Mouse (Mus musculus): ENCODE results near the gene Irak4. TPM values are rescaled to one million over a fixed set of nuclear protein-coding genes. Genes with fewer than 3 reads are reported as not detected.

Irak4 gene
- polyA plus RNA-seq, 1 experiment from 2014 or later, result 6.9 TPM

GRCm38 (mm10) chr15:94591356-94591755 lies 47.9 kb downstream of the Irak4 start:
- Histone ChIP-seq H3K27me3 (ENCODE audit: insufficient read depth, low read length) (no peaks in the 10 kb centered on the region), H3K4me3 (ENCODE audit: low read depth, low read length) (no peak overlapping the region), H3K9me3 (ENCODE audit: low read depth, low read length) (no peaks in the 10 kb centered on the region), H3K36me3 (ENCODE audit: insufficient read depth) (peaks cover 4% of the 10 kb centered on the region; the same call in 1 of the 2 replicates), H3K9ac (no peak overlapping the region), H3K27ac (ENCODE audit: low read depth) (no peak overlapping the region), H3K4me2 (no peak overlapping the region), H3K4me1 (ENCODE audit: insufficient read depth) (no peaks in the 10 kb centered on the region)
- no peak for ATAC-seq (ENCODE audit: insufficient read depth)
- 83% methylated on average over 4 of the region's 4 CpGs for WGBS
- DNase-seq, result no peak
- no peak for TF ChIP-seq CTCF (IDR thresholded peaks at IDR 0.05; ENCODE audit: low read depth)

GRCm38 (mm10) chr15:94593586-94593985 lies 50.1 kb downstream of the Irak4 start:
- no peaks in the 10 kb centered on the region for H3K4me1 ChIP-seq (ENCODE audit: insufficient read depth)
- no peaks in the 10 kb centered on the region for H3K36me3 ChIP-seq (ENCODE audit: insufficient read depth)
- TF ChIP-seq CTCF (IDR thresholded peaks at IDR 0.05; ENCODE audit: low read depth), result no peak
- H3K4me3 ChIP-seq (ENCODE audit: low read depth, low read length), result no peak overlapping the region
- WGBS, result 82% methylated on average over 1 of the region's 1 CpGs
- no peaks in the 10 kb centered on the region for H3K9me3 ChIP-seq (ENCODE audit: low read depth, low read length)
- H3K9ac ChIP-seq, result no peak overlapping the region
- H3K27ac ChIP-seq (ENCODE audit: low read depth), result no peak overlapping the region
- no peak for DNase-seq
- ATAC-seq (ENCODE audit: insufficient read depth), result no peak
- no peak overlapping the region for H3K4me2 ChIP-seq
- no peaks in the 10 kb centered on the region for H3K27me3 ChIP-seq (ENCODE audit: insufficient read depth, low read length)

- no peaks in the 10 kb centered on the region for H3K9me3 ChIP-seq (ENCODE audit: low read depth, low read length)
- H3K4me2 ChIP-seq, result no peak overlapping the region
- H3K27ac ChIP-seq (ENCODE audit: low read depth), result no peak overlapping the region
- DNase-seq, result no peak
- TF ChIP-seq CTCF (IDR thresholded peaks at IDR 0.05; ENCODE audit: low read depth), result no peak
- H3K4me3 ChIP-seq (ENCODE audit: low read depth, low read length), result no peak overlapping the region
- no peaks in the 10 kb centered on the region for H3K36me3 ChIP-seq (ENCODE audit: insufficient read depth)
- 61% methylated on average over 11 of the region's 11 CpGs for WGBS
- H3K27me3 ChIP-seq (ENCODE audit: insufficient read depth, low read length), result no peaks in the 10 kb centered on the region
- no peak for ATAC-seq (ENCODE audit: insufficient read depth)
- H3K9ac ChIP-seq, result no peak overlapping the region
- H3K4me1 ChIP-seq (ENCODE audit: insufficient read depth), result no peaks in the 10 kb centered on the region
These were observed 56.8 kb downstream of the Irak4 start for GRCm38 (mm10) chr15:94600145-94600707.

- H3K4me1 ChIP-seq (ENCODE audit: insufficient read depth), result no peaks in the 10 kb centered on the region
- no peaks in the 10 kb centered on the region for H3K9me3 ChIP-seq (ENCODE audit: low read depth, low read length)
- H3K4me2 ChIP-seq, result no peak overlapping the region
- H3K36me3 ChIP-seq (ENCODE audit: insufficient read depth), result no peaks in the 10 kb centered on the region
- H3K27me3 ChIP-seq (ENCODE audit: insufficient read depth, low read length), result no peaks in the 10 kb centered on the region
- peak; percentile 58 for TF ChIP-seq CTCF (IDR thresholded peaks at IDR 0.05; ENCODE audit: low read depth)
- ATAC-seq (ENCODE audit: insufficient read depth) (peak; percentile 73), DNase-seq (peak; percentile 71)
- H3K27ac ChIP-seq (ENCODE audit: low read depth), result no peak overlapping the region
- WGBS, result 18% methylated on average over 3 of the region's 3 CpGs
- H3K4me3 ChIP-seq (ENCODE audit: low read depth, low read length), result no peak overlapping the region
- no peak overlapping the region for H3K9ac ChIP-seq
These were observed 57.9 kb downstream of the Irak4 start for GRCm38 (mm10) chr15:94601339-94601738.

- Histone ChIP-seq H3K27me3 (ENCODE audit: insufficient read depth, low read length) (no peaks in the 10 kb centered on the region), H3K27ac (ENCODE audit: low read depth) (no peak overlapping the region), H3K9ac (no peak overlapping the region), H3K9me3 (ENCODE audit: low read depth, low read length) (no peaks in the 10 kb centered on the region), H3K4me2 (no peak overlapping the region), H3K4me3 (ENCODE audit: low read depth, low read length) (no peak overlapping the region), H3K36me3 (ENCODE audit: insufficient read depth) (no peaks in the 10 kb centered on the region), H3K4me1 (ENCODE audit: insufficient read depth) (no peaks in the 10 kb centered on the region)
- ATAC-seq (ENCODE audit: insufficient read depth) (no peak), DNase-seq (no peak)
- TF ChIP-seq CTCF (IDR thresholded peaks at IDR 0.05; ENCODE audit: low read depth), result no peak
- WGBS, result 59% methylated on average over 3 of the region's 3 CpGs
These were observed 59.0 kb downstream of the Irak4 start for GRCm38 (mm10) chr15:94602441-94602840.

GRCm38 (mm10) chr15:94607768-94608167 lies 64.3 kb downstream of the Irak4 start:
- no peaks in the 10 kb centered on the region for H3K27me3 ChIP-seq (ENCODE audit: insufficient read depth, low read length)
- H3K36me3 ChIP-seq (ENCODE audit: insufficient read depth), result no peaks in the 10 kb centered on the region
- no peak overlapping the region for H3K9ac ChIP-seq
- H3K9me3 ChIP-seq (ENCODE audit: low read depth, low read length), result no peaks in the 10 kb centered on the region
- 89% methylated on average over 8 of the region's 8 CpGs for WGBS
- no peak overlapping the region for H3K27ac ChIP-seq (ENCODE audit: low read depth)
- no peak for ATAC-seq (ENCODE audit: insufficient read depth)
- no peak overlapping the region for H3K4me2 ChIP-seq
- DNase-seq, result no peak
- no peaks in the 10 kb centered on the region for H3K4me1 ChIP-seq (ENCODE audit: insufficient read depth)
- no peak overlapping the region for H3K4me3 ChIP-seq (ENCODE audit: low read depth, low read length)
- no peak for TF ChIP-seq CTCF (IDR thresholded peaks at IDR 0.05; ENCODE audit: low read depth)

GRCm38 (mm10) chr15:94616036-94616435 lies 72.6 kb downstream of the Irak4 start:
- Histone ChIP-seq H3K36me3 (ENCODE audit: insufficient read depth) (no peaks in the 10 kb centered on the region), H3K9ac (no peak overlapping the region), H3K4me1 (ENCODE audit: insufficient read depth) (no peaks in the 10 kb centered on the region), H3K9me3 (ENCODE audit: low read depth, low read length) (no peaks in the 10 kb centered on the region), H3K27ac (ENCODE audit: low read depth) (no peak overlapping the region), H3K27me3 (ENCODE audit: insufficient read depth, low read length) (no peaks in the 10 kb centered on the region), H3K4me2 (no peak overlapping the region), H3K4me3 (ENCODE audit: low read depth, low read length) (no peak overlapping the region)
- DNase-seq (no peak), ATAC-seq (ENCODE audit: insufficient read depth) (no peak)
- WGBS, result 83% methylated on average over 11 of the region's 11 CpGs
- TF ChIP-seq CTCF (IDR thresholded peaks at IDR 0.05; ENCODE audit: low read depth), result no peak

- Histone ChIP-seq H3K4me3 (ENCODE audit: low read depth, low read length) (no peak overlapping the region), H3K4me1 (ENCODE audit: insufficient read depth) (no peaks in the 10 kb centered on the region), H3K27ac (ENCODE audit: low read depth) (no peak overlapping the region), H3K9ac (no peak overlapping the region), H3K27me3 (ENCODE audit: insufficient read depth, low read length) (no peaks in the 10 kb centered on the region), H3K9me3 (ENCODE audit: low read depth, low read length) (no peaks in the 10 kb centered on the region), H3K36me3 (ENCODE audit: insufficient read depth) (no peaks in the 10 kb centered on the region), H3K4me2 (no peak overlapping the region)
- DNase-seq (peak; percentile 9), ATAC-seq (ENCODE audit: insufficient read depth) (peak; percentile 68; the same call in 1 of the 2 replicates)
- no peak for TF ChIP-seq CTCF (IDR thresholded peaks at IDR 0.05; ENCODE audit: low read depth)
These were observed 77.5 kb downstream of the Irak4 start for GRCm38 (mm10) chr15:94620909-94621308.
